Comparison of ENCODE assay signal across 8 mouse cellular contexts in genomic region chr17:24437016-24437415, GRCm38 (mm10). TPM values are rescaled to one million over a fixed set of nuclear protein-coding genes. Genes with fewer than 3 reads are reported as not detected.
DNase-seq lines count a peak whose midpoint lies in the region; ATAC-seq and TF ChIP-seq lines count a peak whose summit lies in the region.

No protein-coding gene starts in this region.

- H3K27me3 ChIP-seq in ES-Bruce4 (ENCODE audit: control insufficient read depth, insufficient read depth, low read length, poor library complexity, severe bottlenecking) = no peaks in the 10 kb centered on the region
- H3K27me3 ChIP-seq in hindbrain, postnatal 0 days (ENCODE audit: insufficient read depth, low read length) = no peaks in the 10 kb centered on the region
- H3K27me3 ChIP-seq in lung, embryonic 15.5 days = no peaks in the 10 kb centered on the region

- no peak for TF ChIP-seq POLR2A in ES-Bruce4 (IDR thresholded peaks at IDR 0.05; ENCODE audit: insufficient read depth, low read length)

- peak; percentile 39 for DNase-seq in gastrocnemius, adult 18-20 months (ENCODE audit: low spot score)
- no peak for DNase-seq in gastrocnemius, postnatal 14 days
- peak; percentile 59 for DNase-seq in hindbrain, postnatal 0 days (ENCODE audit: low spot score)
- peak; percentile 37 for DNase-seq in retina, postnatal 7 days (ENCODE audit: low read depth, low spot score)
- no peak for DNase-seq in gastrocnemius, adult 8-10 months (ENCODE audit: low spot score in 2 of 2)

- no peak overlapping the region for H3K4me2 ChIP-seq in hindbrain, postnatal 0 days (ENCODE audit: low read depth, low read length)
- H3K4me2 ChIP-seq in lung, embryonic 15.5 days = no peak overlapping the region

- WGBS in hindbrain, postnatal 0 days = 64% methylated on average over 5 of the region's 5 CpGs
- 62% methylated on average over 5 of the region's 5 CpGs for WGBS in lung, embryonic 15.5 days

- ATAC-seq in common myeloid progenitor, adult 5-6 weeks (replicated peaks; ENCODE audit: low read depth, poor library complexity, severe bottlenecking) = peak; percentile 83
- ATAC-seq in hindbrain, postnatal 0 days = peak; percentile 41; the same call in 1 of the 2 replicates
- ATAC-seq in lung, embryonic 15.5 days (ENCODE audit: borderline replicate concordance, extremely low read depth, low FRiP score, low TSS enrichment) = peak; percentile 50; the same call in 1 of the 2 replicates

- TF ChIP-seq CTCF in ES-Bruce4 (IDR thresholded peaks at IDR 0.05; ENCODE audit: low read depth, low read length) = peak; percentile 21
- peak; percentile 79 for TF ChIP-seq CTCF in hindbrain, postnatal 0 days (IDR thresholded peaks at IDR 0.05; ENCODE audit: low read depth)

- H3K36me3 ChIP-seq in ES-Bruce4 (ENCODE audit: control insufficient read depth, insufficient read depth, low read length, poor library complexity, severe bottlenecking) = peaks cover 10% of the 10 kb centered on the region; the same call in 1 of the 2 replicates
- peaks cover 14% of the 10 kb centered on the region; the same call in 1 of the 2 replicates for H3K36me3 ChIP-seq in hindbrain, postnatal 0 days (ENCODE audit: insufficient read depth, low read length)
- peaks cover 49% of the 10 kb centered on the region for H3K36me3 ChIP-seq in lung, embryonic 15.5 days

- no peak overlapping the region for H3K4me3 ChIP-seq in ES-Bruce4 (ENCODE audit: low read depth, low read length)
- no peak overlapping the region for H3K4me3 ChIP-seq in hindbrain, postnatal 0 days (ENCODE audit: low read length)
- H3K4me3 ChIP-seq in lung, embryonic 15.5 days = no peak overlapping the region

- no peak overlapping the region for H3K9ac ChIP-seq in ES-Bruce4 (ENCODE audit: low read depth, poor library complexity, severe bottlenecking)
- H3K9ac ChIP-seq in hindbrain, postnatal 0 days (replicated peaks; ENCODE audit: low read length) = no peak overlapping the region
- H3K9ac ChIP-seq in lung, embryonic 15.5 days = no peak overlapping the region

- H3K27ac ChIP-seq in ES-Bruce4 (ENCODE audit: insufficient read depth, low read length) = no peak overlapping the region
- no peak overlapping the region for H3K27ac ChIP-seq in hindbrain, postnatal 0 days
- H3K27ac ChIP-seq in lung, embryonic 15.5 days = no peak overlapping the region

- no peaks in the 10 kb centered on the region for H3K4me1 ChIP-seq in ES-Bruce4 (ENCODE audit: control insufficient read depth, insufficient read depth, low read length)
- no peaks in the 10 kb centered on the region for H3K4me1 ChIP-seq in hindbrain, postnatal 0 days (ENCODE audit: insufficient read depth, low read length)
- H3K4me1 ChIP-seq in lung, embryonic 15.5 days = no peaks in the 10 kb centered on the region

- no peak for TF ChIP-seq EP300 in ES-Bruce4 (IDR thresholded peaks at IDR 0.05; ENCODE audit: insufficient read depth, low read depth, low read length)

- intact Hi-C loops in gastrocnemius, postnatal 14 days (cut with DNase I; ENCODE audit: low total_unique reads) = no loop called here

- H3K9me3 ChIP-seq in ES-Bruce4 (replicated peaks; ENCODE audit: control insufficient read depth, insufficient read depth, low read length, poor library complexity, severe bottlenecking) = no peaks in the 10 kb centered on the region
- no peaks in the 10 kb centered on the region for H3K9me3 ChIP-seq in hindbrain, postnatal 0 days (ENCODE audit: low read length)
- no peaks in the 10 kb centered on the region for H3K9me3 ChIP-seq in lung, embryonic 15.5 days

RNA-seq across cellular contexts. Expression of gene Dnase1l2, which starts 5.9 kb away (rescaled TPM):
- 1 to 10 TPM; 1.0 to 1.3 TPM for total RNA-seq in gastrocnemius, adult 18-20 months (2021)
- total RNA-seq in gastrocnemius, postnatal 14 days (2021) = under 1 TPM; 0.76 to 0.89 TPM
- 0.42 and 0.99 TPM in 2 replicates for polyA plus RNA-seq in ES-Bruce4 (2011; ENCODE audit: insufficient read depth, insufficient read length, low read depth, missing spikeins)
- total RNA-seq in common myeloid progenitor, adult 5-6 weeks (2017) = 1.4 TPM in 1 of 2 replicates, not detected in the other
- 4.7 and 7.0 TPM in 2 replicates for total RNA-seq in hindbrain, postnatal 0 days (2014; rRNA removed)
- polyA plus RNA-seq in hindbrain, postnatal 0 days (2015; fragmentation: Nextera tagmentation; extraction: Ambion mirVana) = 0.71 and 1.1 TPM in 2 replicates
- polyA plus RNA-seq in lung, embryonic 15.5 days (2015; fragmentation: Nextera tagmentation; extraction: Ambion mirVana) = 1.9 and 2.0 TPM in 2 replicates
- total RNA-seq in gastrocnemius, adult 8-10 months (2022) = 1 to 10 TPM in 1 of 4 experiments, under 1 TPM in 3; 0.15 to 1.0 (median 0.79) TPM

RNA-seq across cellular contexts. Expression of gene Eci1, which starts 10.6 kb away (rescaled TPM):
- 100 to 1,000 TPM; 158 to 163 TPM for total RNA-seq in gastrocnemius, adult 18-20 months (2021)
- total RNA-seq in gastrocnemius, postnatal 14 days (2021) = 100 to 1,000 TPM; 133 to 200 TPM
- polyA plus RNA-seq in ES-Bruce4 (2011; ENCODE audit: insufficient read depth, insufficient read length, low read depth, missing spikeins) = 46.4 and 46.7 TPM in 2 replicates
- 26.0 and 28.7 TPM in 2 replicates for total RNA-seq in common myeloid progenitor, adult 5-6 weeks (2017)
- total RNA-seq in hindbrain, postnatal 0 days (2014; rRNA removed) = 45.2 and 47.9 TPM in 2 replicates
- polyA plus RNA-seq in hindbrain, postnatal 0 days (2015; fragmentation: Nextera tagmentation; extraction: Ambion mirVana) = 56.8 and 60.6 TPM in 2 replicates
- polyA plus RNA-seq in lung, embryonic 15.5 days (2015; fragmentation: Nextera tagmentation; extraction: Ambion mirVana) = 90.4 and 90.6 TPM in 2 replicates
- total RNA-seq in gastrocnemius, adult 8-10 months (2022) = 100 to 1,000 TPM; 133 to 159 (median 146) TPM

RNA-seq across cellular contexts. Expression of gene Rnps1, which starts 22.7 kb away (rescaled TPM):
- total RNA-seq in gastrocnemius, adult 18-20 months (2021) = 10 to 100 TPM; 52.1 to 57.5 TPM
- 10 to 100 TPM; 48.2 to 51.5 TPM for total RNA-seq in gastrocnemius, postnatal 14 days (2021)
- 323 and 334 TPM in 2 replicates for polyA plus RNA-seq in ES-Bruce4 (2011; ENCODE audit: insufficient read depth, insufficient read length, low read depth, missing spikeins)
- 360 and 414 TPM in 2 replicates for total RNA-seq in common myeloid progenitor, adult 5-6 weeks (2017)
- total RNA-seq in hindbrain, postnatal 0 days (2014; rRNA removed) = 234 and 244 TPM in 2 replicates
- polyA plus RNA-seq in hindbrain, postnatal 0 days (2015; fragmentation: Nextera tagmentation; extraction: Ambion mirVana) = 287 and 295 TPM in 2 replicates
- 258 and 262 TPM in 2 replicates for polyA plus RNA-seq in lung, embryonic 15.5 days (2015; fragmentation: Nextera tagmentation; extraction: Ambion mirVana)
- total RNA-seq in gastrocnemius, adult 8-10 months (2022) = 10 to 100 TPM; 51.0 to 54.1 (median 52.4) TPM

RNA-seq across cellular contexts. Expression of gene E4f1, which starts 33.1 kb away (rescaled TPM):
- 10 to 100 TPM; 10.8 TPM for total RNA-seq in gastrocnemius, adult 18-20 months (2021)
- 10 to 100 TPM in 1 of 2 experiments, 1 to 10 TPM in 1; 8.5 to 10.2 TPM for total RNA-seq in gastrocnemius, postnatal 14 days (2021)
- polyA plus RNA-seq in ES-Bruce4 (2011; ENCODE audit: insufficient read depth, insufficient read length, low read depth, missing spikeins) = 13.0 and 15.3 TPM in 2 replicates
- total RNA-seq in common myeloid progenitor, adult 5-6 weeks (2017) = 10.0 and 15.2 TPM in 2 replicates
- 32.4 and 36.3 TPM in 2 replicates for total RNA-seq in hindbrain, postnatal 0 days (2014; rRNA removed)
- polyA plus RNA-seq in hindbrain, postnatal 0 days (2015; fragmentation: Nextera tagmentation; extraction: Ambion mirVana) = 28.0 and 33.5 TPM in 2 replicates
- polyA plus RNA-seq in lung, embryonic 15.5 days (2015; fragmentation: Nextera tagmentation; extraction: Ambion mirVana) = 26.0 and 35.4 TPM in 2 replicates
- 10 to 100 TPM; 13.6 to 14.6 (median 14.2) TPM for total RNA-seq in gastrocnemius, adult 8-10 months (2022)

RNA-seq across cellular contexts. Expression of gene Pgp, which starts 33.2 kb away (rescaled TPM):
- 10 to 100 TPM; 47.6 to 52.1 TPM for total RNA-seq in gastrocnemius, adult 18-20 months (2021)
- total RNA-seq in gastrocnemius, postnatal 14 days (2021) = 10 to 100 TPM; 44.6 TPM
- 15.4 and 16.4 TPM in 2 replicates for polyA plus RNA-seq in ES-Bruce4 (2011; ENCODE audit: insufficient read depth, insufficient read length, low read depth, missing spikeins)
- 21.6 and 23.5 TPM in 2 replicates for total RNA-seq in common myeloid progenitor, adult 5-6 weeks (2017)
- 71.7 and 74.1 TPM in 2 replicates for total RNA-seq in hindbrain, postnatal 0 days (2014; rRNA removed)
- 94.1 and 97.6 TPM in 2 replicates for polyA plus RNA-seq in hindbrain, postnatal 0 days (2015; fragmentation: Nextera tagmentation; extraction: Ambion mirVana)
- polyA plus RNA-seq in lung, embryonic 15.5 days (2015; fragmentation: Nextera tagmentation; extraction: Ambion mirVana) = 56.2 and 57.4 TPM in 2 replicates
- total RNA-seq in gastrocnemius, adult 8-10 months (2022) = 10 to 100 TPM; 55.1 to 60.3 (median 60.2) TPM

Comparison
In these comparisons a context has a peak if more than half of its experiments do, and no peak if none do; other contexts are left out.
1. DNase-seq: peak in gastrocnemius, adult 18-20 months (single experiment), hindbrain, postnatal 0 days (single experiment) and retina, postnatal 7 days (single experiment); none in gastrocnemius, postnatal 14 days (single experiment) and gastrocnemius, adult 8-10 months (0 of 2).
2. Peak in every context shown above with its lines, with median percentiles within 50 percentile points of each other: ATAC-seq.